Mouse (Mus musculus) central nervous system, embryonic 18 days (tissue): ENCODE data around the gene Timeless. TPM values are rescaled to one million over a fixed set of nuclear protein-coding genes. Genes with fewer than 3 reads are reported as not detected.

Experiments
- polyA plus RNA-seq: library from polyadenylated mRNA; depleted of rRNA; stranded (reverse); fragments of >200 nt; gene quantifications from 2 replicates; pipeline ENCODE4 v1.2.3, GENCODE M21; 2012; rRNA removed

Gene Timeless
- polyA plus RNA-seq, result 8.5 and 8.8 TPM in 2 replicates

GRCm38 (mm10) chr10:128231697-128232419 is at the start of gene Timeless:
Timeless (plus strand) TSS chr10:128232065.

DNA sequence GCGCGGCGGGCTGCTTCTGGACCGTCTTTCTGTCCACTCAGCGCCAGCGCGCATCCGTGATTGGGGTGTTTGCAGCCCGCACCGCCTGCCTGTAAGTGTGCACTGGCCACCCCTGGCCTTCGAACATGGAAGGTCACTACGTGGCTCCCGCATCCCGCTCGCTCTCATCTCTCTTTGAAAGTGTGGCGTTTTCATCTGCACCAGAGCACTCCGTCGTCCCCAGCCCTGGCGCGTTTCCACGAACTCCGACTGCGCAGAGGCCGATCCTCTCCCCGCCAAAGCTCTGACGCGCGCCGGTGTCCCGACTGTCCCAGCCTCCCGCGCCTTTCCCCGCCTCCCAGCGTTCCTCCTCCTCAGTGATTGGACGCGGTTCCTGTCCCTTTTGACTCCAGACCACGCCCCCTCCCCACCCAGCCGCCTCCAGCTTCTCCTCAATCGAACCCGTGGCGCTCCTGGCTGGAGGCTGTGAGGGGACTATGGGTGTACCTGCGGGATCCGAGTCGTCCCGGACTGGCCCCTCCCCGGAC is 37.8 kb upstream of the Timeless start, which contains the start of gene Gls2:
Gls2 (plus strand) TSS at position 434 of the 527 bp plus-strand sequence.

GRCm38 (mm10) chr10:128211390-128212108 is 20.3 kb upstream of the Timeless start, which contains the start of gene Spryd4:
Spryd4 (minus strand) TSS chr10:128211807.

DNA sequence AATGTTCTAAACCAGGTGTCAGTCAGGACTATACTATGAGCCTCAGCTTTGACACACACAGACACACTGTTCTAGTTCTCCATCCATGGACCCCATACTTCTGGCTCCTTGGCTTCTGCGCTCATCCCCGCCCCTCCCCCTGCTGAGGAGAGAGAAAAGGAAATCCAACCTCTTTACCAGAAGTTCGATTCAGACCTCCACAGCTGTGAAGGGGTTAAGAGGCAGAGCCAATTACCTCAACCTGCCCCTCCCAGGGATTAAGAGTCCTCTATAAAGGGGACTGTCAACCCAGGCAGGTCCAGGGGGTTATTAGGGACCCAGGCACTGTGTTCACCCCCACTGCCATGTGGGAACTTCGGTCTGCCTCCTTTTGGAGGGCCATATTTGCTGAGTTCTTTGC is 6.3 kb upstream of the Timeless start, which contains the start of gene Mip:
Mip (plus strand) TSS at position 301 of the 400 bp plus-strand sequence.

GRCm38 (mm10) chr10:128253677-128254255 is 21.9 kb downstream of the Timeless start, which contains the start of gene Apon:
Apon (plus strand) TSS chr10:128254096.

DNA sequence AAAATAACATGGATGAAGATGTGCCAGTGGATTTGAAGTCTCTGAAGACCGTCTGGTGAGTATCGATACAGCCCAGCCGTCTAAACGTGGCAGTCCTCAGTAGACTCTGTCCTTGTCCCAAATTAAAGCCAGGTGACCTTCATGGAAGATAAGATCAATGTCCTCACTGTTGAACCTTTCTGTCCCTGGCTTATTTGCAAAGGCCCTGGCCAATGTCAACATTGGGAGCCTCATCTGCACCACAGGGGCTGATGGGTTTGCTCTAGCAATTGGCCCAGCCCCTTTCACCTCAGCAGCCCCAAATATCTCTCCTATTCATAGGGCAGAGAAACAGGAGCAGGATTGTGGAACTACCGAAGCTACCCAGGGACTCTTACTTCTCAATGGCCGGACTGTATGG is 36.5 kb downstream of the Timeless start, which contains the start of gene Apof:
Apof (plus strand) TSS at position 301 of the 400 bp plus-strand sequence.

GRCm38 (mm10) chr10:128270287-128270841 is 38.5 kb downstream of the Timeless start, which contains the start of gene Stat2:
Stat2 (plus strand) TSS chr10:128270559.

GRCm38 (mm10) chr10:128298702-128299171 is 66.9 kb downstream of the Timeless start, which contains the start of gene Il23a:
Il23a (minus strand) TSS chr10:128298752.

Other genes starting within 250 kb of the Timeless start
- gene Hsd17b6, start 224.5 kb upstream of the Timeless start, polyA plus RNA-seq, result not detected in 2 replicates
- 28.8 and 29.3 TPM in 2 replicates for gene Prim1, start 216.9 kb upstream of the Timeless start, polyA plus RNA-seq
- gene Naca, start 196.5 kb upstream of the Timeless start, polyA plus RNA-seq, result 338 and 351 TPM in 2 replicates
- gene Ptges3, start 173.1 kb upstream of the Timeless start, polyA plus RNA-seq, result 78.8 and 81.9 TPM in 2 replicates
- 1,417 and 1,472 TPM in 2 replicates for gene Atp5b, start 148.8 kb upstream of the Timeless start, polyA plus RNA-seq
- gene Baz2a, start 140.5 kb upstream of the Timeless start, polyA plus RNA-seq, result 23.7 and 23.9 TPM in 2 replicates
- gene Rbms2, start 51.8 kb upstream of the Timeless start, polyA plus RNA-seq, result 15.2 and 16.2 TPM in 2 replicates
- gene Gls2, start 37.6 kb upstream of the Timeless start, polyA plus RNA-seq, result 4.4 and 4.9 TPM in 2 replicates
- 13.7 and 13.9 TPM in 2 replicates for gene Spryd4, start 20.3 kb upstream of the Timeless start, polyA plus RNA-seq
- gene Mip, start 6.2 kb upstream of the Timeless start, polyA plus RNA-seq, result 0.05 and 0.11 TPM in 2 replicates
- gene Apon, start 22.0 kb downstream of the Timeless start, polyA plus RNA-seq, result 0.12 TPM in 2 replicates
- gene Apof, start 36.6 kb downstream of the Timeless start, polyA plus RNA-seq, result 0.12 and 0.17 TPM in 2 replicates
- gene Stat2, start 38.5 kb downstream of the Timeless start, polyA plus RNA-seq, result 33.4 and 33.7 TPM in 2 replicates
- gene Il23a, start 66.7 kb downstream of the Timeless start, polyA plus RNA-seq, result 0.12 and 0.13 TPM in 2 replicates
- 30.4 and 30.5 TPM in 2 replicates for gene Pan2, start 71.3 kb downstream of the Timeless start, polyA plus RNA-seq
- 88.9 and 96.2 TPM in 2 replicates for gene Cnpy2, start 90.4 kb downstream of the Timeless start, polyA plus RNA-seq
- 197 and 201 TPM in 2 replicates for gene Cs, start 105.7 kb downstream of the Timeless start, polyA plus RNA-seq
- 86.2 and 87.5 TPM in 2 replicates for gene Coq10a, start 136.9 kb downstream of the Timeless start, polyA plus RNA-seq
- 41.2 and 46.4 TPM in 2 replicates for gene Ankrd52, start 145.1 kb downstream of the Timeless start, polyA plus RNA-seq
- 0.53 and 0.54 TPM in 2 replicates for gene Slc39a5, start 169.2 kb downstream of the Timeless start, polyA plus RNA-seq
- gene Nabp2, start 179.4 kb downstream of the Timeless start, polyA plus RNA-seq, result 95.9 and 102 TPM in 2 replicates
- 84.4 and 89.6 TPM in 2 replicates for gene Rnf41, start 179.6 kb downstream of the Timeless start, polyA plus RNA-seq
- 299 and 327 TPM in 2 replicates for gene Smarcc2, start 227.2 kb downstream of the Timeless start, polyA plus RNA-seq